Mouse (Mus musculus): ENCODE measurements around the gene Fsip2. TPM values are rescaled to one million over a fixed set of nuclear protein-coding genes. Genes with fewer than 3 reads are reported as not detected.

The Fsip2 gene
- total RNA-seq (2021), result under 1 TPM in 1 of 2 experiments, not detected in 1; 0.03 TPM
- long read RNA-seq, experiment 1, result 0 reads
- long read RNA-seq, experiment 2, result 0 reads

DNA sequence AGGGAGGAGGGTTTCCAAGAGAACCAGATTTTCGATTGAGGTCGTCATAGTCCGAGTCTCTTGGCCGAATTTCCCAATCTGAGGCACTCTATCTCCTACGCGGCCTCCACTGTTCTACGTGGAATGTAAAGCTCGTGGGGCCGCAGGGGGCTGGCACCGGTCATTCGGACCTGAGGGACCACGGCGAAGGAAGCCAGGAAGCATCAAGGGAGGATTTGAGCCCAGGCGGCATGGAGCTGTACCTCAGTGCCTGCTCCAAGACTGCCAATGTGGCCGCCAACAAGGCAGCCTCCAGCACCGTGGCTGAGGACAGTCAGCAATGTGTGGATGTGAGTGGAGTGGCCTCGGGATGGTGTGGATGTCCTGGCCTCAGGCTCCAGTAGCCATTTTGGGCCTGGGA, at the start of gene Fsip2:
Fsip2 (plus strand) TSS at position 163 of the 400 bp plus-strand sequence.
- DNase-seq, result no peak

- DNase-seq, result no peak
Measured at GRCm38 (mm10) chr2:82963443-82963842, 20.0 kb downstream of the Fsip2 start.

DNA sequence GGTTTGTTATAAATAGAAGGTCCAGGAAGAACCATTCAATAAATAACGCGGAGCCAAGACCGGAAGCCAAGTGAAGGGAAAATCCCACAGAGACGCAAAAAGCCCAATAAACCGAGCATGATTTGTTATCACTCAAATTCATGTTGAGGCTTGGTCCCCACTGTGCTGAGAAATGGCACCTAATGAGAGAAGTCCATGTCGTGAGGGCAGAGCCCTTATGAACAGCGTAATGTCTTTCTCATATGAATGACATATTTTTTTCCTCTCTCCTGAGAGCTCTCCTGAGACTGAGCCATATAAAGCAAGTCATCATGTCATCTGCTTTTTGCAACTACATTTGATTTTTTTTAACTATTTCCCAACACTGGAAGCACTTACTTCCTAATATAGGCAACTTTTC, 82.4 kb downstream of the Fsip2 start:
- no peak for DNase-seq

DNA sequence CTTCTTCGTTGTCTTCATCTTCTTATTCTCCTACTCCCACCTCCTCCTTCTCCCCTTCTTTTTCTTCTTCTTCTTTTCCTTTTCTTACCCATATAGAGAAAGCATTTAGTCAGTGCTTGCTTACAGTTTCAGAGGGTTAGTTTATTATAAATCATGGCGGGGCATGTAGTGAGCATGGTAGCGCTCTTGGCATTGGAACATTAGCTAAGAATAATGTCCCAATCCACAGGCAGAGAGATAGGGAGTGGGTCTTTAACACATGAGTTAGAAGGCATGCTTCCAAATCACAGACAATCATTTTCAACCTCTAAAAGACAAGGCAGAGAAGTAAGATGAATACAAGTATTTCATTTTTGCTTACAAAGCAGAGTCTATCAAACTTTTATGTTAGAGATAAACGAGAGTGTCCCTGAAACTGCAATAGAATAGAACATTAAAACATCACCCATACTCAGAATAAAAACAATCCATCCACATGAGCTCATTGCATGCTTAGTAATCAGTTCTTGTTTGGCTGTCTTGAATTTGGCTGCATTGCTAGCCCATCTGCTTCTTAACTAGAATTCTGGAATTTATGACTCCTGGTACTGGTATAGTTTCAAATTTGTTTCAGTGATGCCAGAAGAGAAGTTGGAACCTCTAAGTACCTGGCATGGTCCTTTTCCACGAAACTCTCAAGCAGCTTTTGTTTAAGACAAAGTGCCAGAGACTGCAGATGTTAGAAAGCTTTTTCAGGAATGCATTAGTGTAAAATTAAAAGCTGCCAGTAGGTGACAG, 109.7 kb downstream of the Fsip2 start:
- no peak for DNase-seq

Data from adrenal gland, postnatal 10 days (tissue).